Comparison of ENCODE assay signal across 20 mouse cellular contexts in the genomic region with DNA sequence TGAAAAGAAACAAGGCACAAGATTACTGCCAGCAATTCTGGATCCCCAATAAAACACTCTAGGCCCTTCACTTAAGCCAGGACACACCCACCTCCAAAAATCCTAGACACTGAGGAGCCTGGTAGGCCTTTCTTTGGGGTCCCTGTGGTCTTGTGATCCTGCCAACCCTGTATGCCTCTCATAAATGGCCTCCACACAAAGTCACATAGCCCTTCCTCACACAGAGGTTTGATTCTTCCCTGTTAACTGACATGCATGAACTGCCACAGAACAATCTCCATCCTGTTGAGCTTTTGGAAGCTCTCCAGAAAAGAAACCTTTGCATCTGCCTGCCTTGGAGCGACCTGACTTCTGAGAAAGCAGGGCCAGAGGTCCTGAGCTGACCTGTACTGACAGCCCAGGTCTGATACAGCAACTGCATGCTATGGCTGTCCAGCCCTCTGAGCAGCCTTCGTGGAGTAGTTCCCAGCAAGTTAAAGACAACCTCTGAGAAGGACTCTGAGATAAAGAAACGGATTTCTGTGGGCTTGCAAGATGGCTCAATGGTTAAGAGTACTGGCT. TPM values are rescaled to one million over a fixed set of nuclear protein-coding genes. Genes with fewer than 3 reads are reported as not detected.
DNase-seq lines count a peak whose midpoint lies in the region; ATAC-seq and TF ChIP-seq lines count a peak whose summit lies in the region.
"Had no signal": no experiment of that assay in that cellular context is flagged by ENCODE, and none has a peak within 500 bp of the region (broad histone marks: within the 10 kb centered on the region; RNA-seq: fewer than 3 reads in every experiment).

No protein-coding gene starts in this region.

- WGBS in hindbrain, embryonic 15.5 days: 73% methylated on average over 3 of the region's 3 CpGs
- 75% methylated on average over 3 of the region's 3 CpGs for WGBS in hindbrain, embryonic 14.5 days
- 81% methylated on average over 3 of the region's 3 CpGs for WGBS in midbrain, postnatal 0 days
- WGBS in midbrain, embryonic 13.5 days: 88% methylated on average over 3 of the region's 3 CpGs
- 73% methylated on average over 3 of the region's 3 CpGs for WGBS in kidney, embryonic 16.5 days
- 75% methylated on average over 3 of the region's 3 CpGs for WGBS in limb, embryonic 15.5 days

- no peaks in the 10 kb centered on the region for H3K9me3 ChIP-seq in hindbrain, embryonic 15.5 days
- no peaks in the 10 kb centered on the region for H3K9me3 ChIP-seq in hindbrain, embryonic 14.5 days (ENCODE audit: control insufficient read depth, low read length)
- H3K9me3 ChIP-seq in midbrain, postnatal 0 days (ENCODE audit: low read length): no peaks in the 10 kb centered on the region
- no peaks in the 10 kb centered on the region for H3K9me3 ChIP-seq in midbrain, embryonic 13.5 days
- no peaks in the 10 kb centered on the region for H3K9me3 ChIP-seq in kidney, embryonic 16.5 days (ENCODE audit: low read length)
- no peaks in the 10 kb centered on the region for H3K9me3 ChIP-seq in limb, embryonic 15.5 days
- H3K9me3 ChIP-seq: forebrain, embryonic 13.5 days; heart, embryonic 10.5 days; intestine, embryonic 15.5 days; liver, embryonic 13.5 days had no signal

- H3K27me3 ChIP-seq in hindbrain, embryonic 15.5 days: no peaks in the 10 kb centered on the region
- no peaks in the 10 kb centered on the region for H3K27me3 ChIP-seq in hindbrain, embryonic 14.5 days (ENCODE audit: control insufficient read depth, insufficient read depth, low read length)
- H3K27me3 ChIP-seq in midbrain, postnatal 0 days (ENCODE audit: insufficient read depth, low read length): no peaks in the 10 kb centered on the region
- H3K27me3 ChIP-seq in midbrain, embryonic 13.5 days: no peaks in the 10 kb centered on the region
- no peaks in the 10 kb centered on the region for H3K27me3 ChIP-seq in kidney, embryonic 16.5 days (ENCODE audit: insufficient read depth, low read length)
- H3K27me3 ChIP-seq in limb, embryonic 15.5 days: no peaks in the 10 kb centered on the region
- H3K27me3 ChIP-seq: forebrain, embryonic 13.5 days; intestine, embryonic 15.5 days; liver, embryonic 13.5 days had no signal

- no peak for DNase-seq in hindbrain, embryonic 14.5 days (ENCODE audit: low spot score)
- DNase-seq in midbrain, postnatal 0 days (ENCODE audit: low spot score): peak; percentile 13
- DNase-seq in testis, postnatal 10 days (ENCODE audit: low spot score): no peak
- DNase-seq in natural killer cell, adult 2 months (ENCODE audit: low spot score in 2 of 2): no peak
- DNase-seq: adrenal gland, postnatal 14 days; B cell, adult 2 months; cerebellum, adult 9-11 months; gastrocnemius, postnatal 14 days; heart, postnatal 14 days; liver, embryonic 13.5 days; midbrain, embryonic 14.5 days; spleen, adult 18-20 months; thymus, adult 2 months had no signal

- H3K4me1 ChIP-seq in hindbrain, embryonic 15.5 days (replicated peaks): 0 out of 2 replicates have a peak, but pooled peaks cover 5% of the 10 kb centered on the region
- H3K4me1 ChIP-seq in hindbrain, embryonic 14.5 days (replicated peaks; ENCODE audit: control insufficient read depth, insufficient read depth, low read length): no peaks in the 10 kb centered on the region; the same call in 1 of the 2 replicates
- no peaks in the 10 kb centered on the region for H3K4me1 ChIP-seq in midbrain, postnatal 0 days (ENCODE audit: insufficient read depth, low read length)
- no peaks in the 10 kb centered on the region for H3K4me1 ChIP-seq in midbrain, embryonic 13.5 days (replicated peaks)
- no peaks in the 10 kb centered on the region for H3K4me1 ChIP-seq in kidney, embryonic 16.5 days (ENCODE audit: insufficient read depth, low read length)
- H3K4me1 ChIP-seq in limb, embryonic 15.5 days: peaks cover 6% of the 10 kb centered on the region
- H3K4me1 ChIP-seq: forebrain, embryonic 13.5 days; heart, embryonic 10.5 days; intestine, embryonic 15.5 days had no signal

- no peak overlapping the region for H3K4me3 ChIP-seq in hindbrain, embryonic 15.5 days
- no peak overlapping the region for H3K4me3 ChIP-seq in hindbrain, embryonic 14.5 days (replicated peaks; ENCODE audit: low read length)
- no peak overlapping the region for H3K4me3 ChIP-seq in midbrain, postnatal 0 days (ENCODE audit: low read depth, low read length)
- no peak overlapping the region for H3K4me3 ChIP-seq in midbrain, embryonic 13.5 days (replicated peaks)
- H3K4me3 ChIP-seq in kidney, embryonic 16.5 days (ENCODE audit: low read length): no peak overlapping the region
- H3K4me3 ChIP-seq in limb, embryonic 15.5 days: no peak overlapping the region
- H3K4me3 ChIP-seq: forebrain, embryonic 13.5 days; heart, embryonic 10.5 days; intestine, embryonic 15.5 days; liver, embryonic 13.5 days had no signal

- 0 out of 2 replicates have a peak overlapping the region, but pooled peaks have one; percentile 20 for H3K27ac ChIP-seq in hindbrain, embryonic 15.5 days (replicated peaks)
- no peak overlapping the region for H3K27ac ChIP-seq in hindbrain, embryonic 14.5 days
- no peak overlapping the region for H3K27ac ChIP-seq in midbrain, postnatal 0 days (ENCODE audit: low read depth, low read length)
- H3K27ac ChIP-seq in midbrain, embryonic 13.5 days: no peak overlapping the region
- peak overlapping the region; percentile 45; the same call in 1 of the 2 replicates for H3K27ac ChIP-seq in kidney, embryonic 16.5 days (ENCODE audit: low read length)
- H3K27ac ChIP-seq in limb, embryonic 15.5 days: peak overlapping the region; percentile 69
- H3K27ac ChIP-seq: forebrain, embryonic 13.5 days; heart, embryonic 10.5 days; intestine, embryonic 15.5 days; liver, embryonic 13.5 days had no signal

- no peak for TF ChIP-seq CTCF in midbrain, postnatal 0 days (IDR thresholded peaks at IDR 0.05)

- no peak overlapping the region for H3K9ac ChIP-seq in hindbrain, embryonic 15.5 days
- H3K9ac ChIP-seq in hindbrain, embryonic 14.5 days: no peak overlapping the region
- H3K9ac ChIP-seq in midbrain, postnatal 0 days (replicated peaks; ENCODE audit: low read length, poor library complexity, severe bottlenecking): no peak overlapping the region
- H3K9ac ChIP-seq in midbrain, embryonic 13.5 days (replicated peaks): no peak overlapping the region
- H3K9ac ChIP-seq in kidney, embryonic 16.5 days (replicated peaks; ENCODE audit: low read length): no peak overlapping the region
- H3K9ac ChIP-seq in limb, embryonic 15.5 days: no peak overlapping the region
- H3K9ac ChIP-seq: forebrain, embryonic 13.5 days; intestine, embryonic 15.5 days; liver, embryonic 13.5 days had no signal

- no peak overlapping the region for H3K4me2 ChIP-seq in hindbrain, embryonic 15.5 days
- no peak overlapping the region for H3K4me2 ChIP-seq in hindbrain, embryonic 14.5 days (replicated peaks)
- no peak overlapping the region for H3K4me2 ChIP-seq in midbrain, postnatal 0 days (ENCODE audit: low read depth, low read length, poor library complexity, severe bottlenecking)
- no peak overlapping the region for H3K4me2 ChIP-seq in midbrain, embryonic 13.5 days (replicated peaks)
- no peak overlapping the region for H3K4me2 ChIP-seq in kidney, embryonic 16.5 days (replicated peaks; ENCODE audit: low read depth, low read length)
- H3K4me2 ChIP-seq in limb, embryonic 15.5 days: no peak overlapping the region
- H3K4me2 ChIP-seq: forebrain, embryonic 13.5 days; intestine, embryonic 15.5 days; liver, embryonic 13.5 days had no signal

- H3K36me3 ChIP-seq in hindbrain, embryonic 15.5 days: peaks cover 16% of the 10 kb centered on the region
- peaks cover 26% of the 10 kb centered on the region for H3K36me3 ChIP-seq in hindbrain, embryonic 14.5 days (replicated peaks; ENCODE audit: control insufficient read depth, insufficient read depth)
- peaks cover 17% of the 10 kb centered on the region for H3K36me3 ChIP-seq in midbrain, postnatal 0 days (ENCODE audit: insufficient read depth, low read length)
- peaks cover 24% of the 10 kb centered on the region for H3K36me3 ChIP-seq in midbrain, embryonic 13.5 days
- peaks cover 6% of the 10 kb centered on the region for H3K36me3 ChIP-seq in kidney, embryonic 16.5 days (ENCODE audit: insufficient read depth, low read length)
- peaks cover 27% of the 10 kb centered on the region for H3K36me3 ChIP-seq in limb, embryonic 15.5 days

- ATAC-seq in hindbrain, embryonic 15.5 days (ENCODE audit: low FRiP score, low read depth): no peak
- ATAC-seq in hindbrain, embryonic 14.5 days (ENCODE audit: low FRiP score): no peak
- no peak for ATAC-seq in midbrain, postnatal 0 days (ENCODE audit: low FRiP score)
- no peak for ATAC-seq in midbrain, embryonic 13.5 days
- no peak for ATAC-seq in kidney, embryonic 16.5 days (ENCODE audit: low FRiP score, low TSS enrichment)
- ATAC-seq in limb, embryonic 15.5 days (ENCODE audit: insufficient number of reproducible peaks, low FRiP score, low TSS enrichment, low read depth): 0 out of 2 replicates have a peak, but pooled peaks have one; percentile 30
- ATAC-seq: forebrain, embryonic 13.5 days; intestine, embryonic 15.5 days had no signal

RNA-seq across cellular contexts. Expression of a gene that starts 11.4 kb away (rescaled TPM):
- 70.1 and 73.8 TPM in 2 replicates for polyA plus RNA-seq in hindbrain, embryonic 15.5 days (2015; fragmentation: Nextera tagmentation; extraction: Ambion mirVana)
- polyA plus RNA-seq in hindbrain, embryonic 14.5 days (2014; fragmentation: Nextera tagmentation; extraction: Ambion mirVana): 72.2 and 74.0 TPM in 2 replicates
- total RNA-seq in midbrain, postnatal 0 days (2014; rRNA removed): 33.3 and 63.4 TPM in 2 replicates
- 35.6 and 40.9 TPM in 2 replicates for polyA plus RNA-seq in midbrain, postnatal 0 days (2015; fragmentation: Nextera tagmentation; extraction: Ambion mirVana)
- 75.1 and 79.3 TPM in 2 replicates for polyA plus RNA-seq in midbrain, embryonic 13.5 days (2015; fragmentation: Nextera tagmentation; extraction: Ambion mirVana)
- 90.9 and 98.1 TPM in 2 replicates for polyA plus RNA-seq in kidney, embryonic 16.5 days (2015; fragmentation: Nextera tagmentation; extraction: Ambion mirVana)
- polyA plus RNA-seq in limb, embryonic 15.5 days (2015; fragmentation: Nextera tagmentation; extraction: Ambion mirVana): 99.4 and 102 TPM in 2 replicates

RNA-seq across cellular contexts. Expression of a gene that starts 30.3 kb away (rescaled TPM):
- 30.4 and 32.6 TPM in 2 replicates for polyA plus RNA-seq in hindbrain, embryonic 15.5 days (2015; fragmentation: Nextera tagmentation; extraction: Ambion mirVana)
- 29.9 and 32.6 TPM in 2 replicates for polyA plus RNA-seq in hindbrain, embryonic 14.5 days (2014; fragmentation: Nextera tagmentation; extraction: Ambion mirVana)
- total RNA-seq in midbrain, postnatal 0 days (2014; rRNA removed): 46.4 and 48.4 TPM in 2 replicates
- 25.4 and 30.5 TPM in 2 replicates for polyA plus RNA-seq in midbrain, postnatal 0 days (2015; fragmentation: Nextera tagmentation; extraction: Ambion mirVana)
- 27.5 and 30.0 TPM in 2 replicates for polyA plus RNA-seq in midbrain, embryonic 13.5 days (2015; fragmentation: Nextera tagmentation; extraction: Ambion mirVana)
- 33.4 and 34.8 TPM in 2 replicates for polyA plus RNA-seq in kidney, embryonic 16.5 days (2015; fragmentation: Nextera tagmentation; extraction: Ambion mirVana)
- polyA plus RNA-seq in limb, embryonic 15.5 days (2015; fragmentation: Nextera tagmentation; extraction: Ambion mirVana): 37.4 and 41.6 TPM in 2 replicates

RNA-seq across cellular contexts. Expression of a gene that starts 38.4 kb away (rescaled TPM):
- polyA plus RNA-seq in hindbrain, embryonic 15.5 days (2015; fragmentation: Nextera tagmentation; extraction: Ambion mirVana): 119 and 130 TPM in 2 replicates
- 138 and 140 TPM in 2 replicates for polyA plus RNA-seq in hindbrain, embryonic 14.5 days (2014; fragmentation: Nextera tagmentation; extraction: Ambion mirVana)
- total RNA-seq in midbrain, postnatal 0 days (2014; rRNA removed): 54.6 and 85.5 TPM in 2 replicates
- 124 and 140 TPM in 2 replicates for polyA plus RNA-seq in midbrain, postnatal 0 days (2015; fragmentation: Nextera tagmentation; extraction: Ambion mirVana)
- 165 and 168 TPM in 2 replicates for polyA plus RNA-seq in midbrain, embryonic 13.5 days (2015; fragmentation: Nextera tagmentation; extraction: Ambion mirVana)
- polyA plus RNA-seq in kidney, embryonic 16.5 days (2015; fragmentation: Nextera tagmentation; extraction: Ambion mirVana): 179 and 182 TPM in 2 replicates
- polyA plus RNA-seq in limb, embryonic 15.5 days (2015; fragmentation: Nextera tagmentation; extraction: Ambion mirVana): 156 and 160 TPM in 2 replicates

Comparison
In these comparisons a context has a peak if more than half of its experiments do, and no peak if none do; other contexts are left out.
1. H3K27ac ChIP-seq: peak in hindbrain, embryonic 15.5 days (single experiment), kidney, embryonic 16.5 days (single experiment) and limb, embryonic 15.5 days (single experiment); none in hindbrain, embryonic 14.5 days (single experiment), midbrain, postnatal 0 days (single experiment) and midbrain, embryonic 13.5 days (single experiment).